Mouse (Mus musculus) forebrain, embryonic 10.5 days (tissue): ENCODE measurements around the gene Mapk1ip1l. TPM values are rescaled to one million over a fixed set of nuclear protein-coding genes. Genes with fewer than 3 reads are reported as not detected.
"Not testable (repeated sequence)": the region's sequence is repeated elsewhere in the genome, so short reads cannot be mapped to it uniquely, and the experiment has no call there.

Experiments
- DNase-seq: peaks from one replicate; pipeline ENCODE4 v3.0.0-alpha.2; 2017; ENCODE audit warnings: low spot score; ENCODE audit errors: extremely low spot score
- H3K27ac ChIP-seq: fragments of 300-500 bp; sonication (generic); 2 replicates; pipeline ENCODE4 v1.5.1; 2016; ENCODE audit warnings: mild to moderate bottlenecking
- H3K27me3 ChIP-seq: fragments of 300-500 bp; sonication (generic); 2 replicates; pipeline ENCODE4 v1.6.1; 2016; ENCODE audit warnings: mild to moderate bottlenecking; ENCODE audit not compliant: poor library complexity, severe bottlenecking
- H3K36me3 ChIP-seq: fragments of 300-500 bp; sonication (generic); replicated peaks from 2 replicates; pipeline ENCODE4 v1.6.1; 2016; ENCODE audit warnings: mild to moderate bottlenecking, moderate library complexity
- H3K4me1 ChIP-seq: fragments of 300-500 bp; sonication (generic); 2 replicates; pipeline ENCODE4 v1.6.1; 2016
- H3K4me3 ChIP-seq: fragments of 300-500 bp; sonication (generic); 2 replicates; pipeline ENCODE4 v1.5.1; 2016; ENCODE audit warnings: mild to moderate bottlenecking, moderate library complexity
- H3K9me3 ChIP-seq: fragments of 300-500 bp; sonication (generic); 2 replicates; pipeline ENCODE4 v1.6.1; 2016; ENCODE audit warnings: mild to moderate bottlenecking, moderate library complexity
- WGBS: fragments of 180-500 bp; shearing (Covaris S2); methylation state at CpG from one replicate; pipeline ENCODE4 v1.1.7; 2016; 5-methylcytosine and 5-hydroxymethylcytosine counted together
- polyA plus RNA-seq: library from polyadenylated mRNA; unstranded; fragments of >200 nt; fragmentation: Nextera tagmentation; extraction: Ambion mirVana; gene quantifications from 2 replicates; pipeline ENCODE4 v1.2.1, GENCODE M21; 2016

Gene Mapk1ip1l
- polyA plus RNA-seq, 1 experiment from 2014 or later = 127 TPM

DNA sequence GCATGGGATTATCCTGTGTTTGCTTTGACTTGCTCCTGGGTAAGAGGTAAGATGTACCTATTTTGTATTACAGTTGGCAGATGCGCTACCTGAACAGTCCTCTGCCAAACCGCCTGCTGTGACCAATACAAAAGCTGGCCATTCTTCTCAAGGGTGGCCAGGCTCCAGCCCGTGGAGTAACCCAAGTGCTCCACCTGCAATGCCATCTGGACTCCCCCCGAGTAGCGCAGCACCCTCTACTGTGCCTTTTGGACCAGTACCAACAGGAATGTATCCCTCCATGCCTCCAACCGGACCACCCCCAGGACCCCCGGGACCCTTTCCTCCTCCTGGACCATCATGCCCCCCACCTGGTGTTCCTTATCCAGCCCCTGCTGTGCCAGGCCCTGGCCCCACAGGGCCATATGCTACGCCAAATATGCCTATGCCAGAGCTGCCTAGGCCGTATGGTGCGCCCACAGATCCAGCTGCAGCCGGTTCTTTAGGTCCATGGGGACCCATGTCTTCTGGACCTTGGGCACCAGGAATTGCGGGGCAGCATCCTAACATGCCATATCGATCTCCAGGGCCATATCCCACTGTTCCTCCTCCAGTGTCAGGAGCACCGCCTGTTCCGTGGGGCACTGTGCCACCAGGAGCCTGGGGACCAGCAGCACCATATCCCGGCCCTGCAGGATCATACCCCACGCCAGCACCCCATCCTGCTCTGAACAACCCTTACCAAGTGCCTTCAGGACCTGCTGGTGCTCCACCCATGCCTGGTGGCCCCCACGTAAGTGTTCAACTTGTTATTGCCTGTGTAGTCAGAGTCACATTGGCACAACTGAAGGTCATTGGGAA lies 12.5 kb downstream of the Mapk1ip1l start:
- Histone ChIP-seq H3K4me1 (no peaks in the 10 kb centered on the region), H3K9me3 (no peaks in the 10 kb centered on the region), H3K36me3 (peaks cover 92% of the 10 kb centered on the region), H3K27ac (no peak overlapping the region), H3K4me3 (no peak overlapping the region), H3K27me3 (no peaks in the 10 kb centered on the region)
- WGBS = 93% methylated on average over 18 of the region's 18 CpGs
- no peak for DNase-seq

GRCm38 (mm10) chr14:47319362-47319761 lies 21.3 kb downstream of the Mapk1ip1l start:
- no peak overlapping the region for H3K27ac ChIP-seq
- no peak for DNase-seq
- H3K9me3 ChIP-seq = no peaks in the 10 kb centered on the region
- H3K36me3 ChIP-seq = peaks cover 79% of the 10 kb centered on the region
- H3K27me3 ChIP-seq = no peaks in the 10 kb centered on the region
- 97% methylated on average over 5 of the region's 5 CpGs for WGBS
- no peak overlapping the region for H3K4me3 ChIP-seq
- H3K4me1 ChIP-seq = no peaks in the 10 kb centered on the region

GRCm38 (mm10) chr14:47321581-47321980 lies 23.5 kb downstream of the Mapk1ip1l start:
- not testable (repeated sequence) for DNase-seq, H3K9me3 ChIP-seq, H3K4me3 ChIP-seq, H3K27ac ChIP-seq, H3K27me3 ChIP-seq, H3K4me1 ChIP-seq
- 93% methylated on average over 7 of the region's 8 CpGs for WGBS
- peaks cover 66% of the 10 kb centered on the region for H3K36me3 ChIP-seq

- Histone ChIP-seq H3K27ac (no peak overlapping the region), H3K9me3 (no peaks in the 10 kb centered on the region), H3K4me1 (0 out of 2 replicates have a peak, but pooled peaks cover 10% of the 10 kb centered on the region), H3K4me3 (no peak overlapping the region), H3K36me3 (peaks cover 27% of the 10 kb centered on the region), H3K27me3 (no peaks in the 10 kb centered on the region)
- no peak for DNase-seq
- WGBS = 88% methylated on average over 9 of the region's 9 CpGs
Observed at GRCm38 (mm10) chr14:47325965-47326761, 28.1 kb downstream of the Mapk1ip1l start.

- peaks cover 24% of the 10 kb centered on the region for H3K36me3 ChIP-seq
- 0 out of 2 replicates have a peak, but pooled peaks cover 10% of the 10 kb centered on the region for H3K4me1 ChIP-seq
- DNase-seq = no peak
- H3K27me3 ChIP-seq = no peaks in the 10 kb centered on the region
- H3K4me3 ChIP-seq = no peak overlapping the region
- WGBS = 94% methylated on average over 5 of the region's 5 CpGs
- no peaks in the 10 kb centered on the region for H3K9me3 ChIP-seq
- H3K27ac ChIP-seq = no peak overlapping the region
Observed at GRCm38 (mm10) chr14:47327347-47327746, 29.3 kb downstream of the Mapk1ip1l start.

- WGBS = 62% methylated on average over 5 of the region's 5 CpGs
- Histone ChIP-seq H3K4me1 (0 out of 2 replicates have a peak, but pooled peaks cover 10% of the 10 kb centered on the region), H3K9me3 (no peaks in the 10 kb centered on the region), H3K36me3 (no peaks in the 10 kb centered on the region), H3K27me3 (no peaks in the 10 kb centered on the region), H3K4me3 (no peak overlapping the region), H3K27ac (no peak overlapping the region)
- DNase-seq = no peak
Observed at GRCm38 (mm10) chr14:47331920-47332319, 33.9 kb downstream of the Mapk1ip1l start.

- no peak overlapping the region for H3K27ac ChIP-seq
- H3K27me3 ChIP-seq = no peaks in the 10 kb centered on the region
- DNase-seq = peak; percentile 35
- WGBS = 91% methylated on average over 4 of the region's 4 CpGs
- no peak overlapping the region for H3K4me3 ChIP-seq
- no peaks in the 10 kb centered on the region for H3K9me3 ChIP-seq
- no peaks in the 10 kb centered on the region for H3K36me3 ChIP-seq
- no peaks in the 10 kb centered on the region for H3K4me1 ChIP-seq
Observed at GRCm38 (mm10) chr14:47334819-47335218, 36.8 kb downstream of the Mapk1ip1l start.

DNA sequence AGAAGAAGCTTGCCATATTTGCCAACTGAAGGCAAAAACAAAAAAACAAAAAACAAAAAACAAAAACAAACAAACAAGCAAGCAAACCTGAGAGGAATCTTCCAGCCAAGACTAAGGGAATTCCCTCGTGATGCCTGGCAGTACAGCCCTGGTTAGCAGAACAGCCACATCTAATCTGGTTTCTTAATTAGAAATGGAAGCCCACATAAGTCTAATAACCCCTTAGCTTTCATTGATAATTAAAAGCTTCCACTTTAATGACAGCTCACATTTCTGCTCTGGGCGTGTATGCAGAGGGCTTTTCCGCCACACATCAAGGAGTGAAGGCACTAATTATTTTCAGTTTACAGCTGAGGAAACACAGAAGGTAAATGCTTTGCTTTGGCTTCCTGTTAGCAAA lies 37.2 kb downstream of the Mapk1ip1l start:
- no peak for DNase-seq
- Histone ChIP-seq H3K27me3 (no peaks in the 10 kb centered on the region), H3K36me3 (no peaks in the 10 kb centered on the region), H3K27ac (no peak overlapping the region), H3K4me3 (no peak overlapping the region), H3K4me1 (no peaks in the 10 kb centered on the region), H3K9me3 (no peaks in the 10 kb centered on the region)
- 82% methylated on average over 3 of the region's 3 CpGs for whole genome bisulfite sequencing

- Histone ChIP-seq H3K9me3 (no peaks in the 10 kb centered on the region), H3K4me1 (peaks cover 7% of the 10 kb centered on the region), H3K27ac (no peak overlapping the region), H3K27me3 (no peaks in the 10 kb centered on the region), H3K36me3 (no peaks in the 10 kb centered on the region), H3K4me3 (no peak overlapping the region)
- 91% methylated on average over 10 of the region's 10 CpGs for WGBS
- no peak for DNase-seq
Observed at GRCm38 (mm10) chr14:47340231-47340925, 42.3 kb downstream of the Mapk1ip1l start.

DNA sequence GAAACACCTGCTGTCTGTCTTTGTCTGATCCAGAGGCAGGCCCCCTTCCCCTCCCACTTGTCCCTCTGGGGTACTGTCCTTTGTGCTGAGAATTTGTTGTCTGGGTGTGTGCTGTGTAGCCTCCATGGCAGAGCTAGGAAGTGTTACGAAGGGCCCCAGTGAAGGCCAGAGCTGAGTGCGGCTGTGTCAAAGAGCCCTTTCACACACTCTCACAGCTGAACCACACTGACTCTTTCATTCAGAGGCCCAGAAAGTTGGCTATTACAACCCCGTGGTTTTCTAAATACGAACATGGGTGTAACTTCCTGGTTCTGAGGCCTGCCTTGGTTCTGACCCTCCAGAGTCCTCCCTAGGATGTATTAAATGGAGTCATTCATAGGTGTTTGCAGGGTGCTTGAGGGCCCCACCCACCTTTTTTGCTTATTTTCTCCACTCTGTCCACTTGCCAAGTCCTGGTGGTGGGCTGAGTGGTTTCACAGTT lies 43.8 kb downstream of the Mapk1ip1l start:
- no peaks in the 10 kb centered on the region for H3K9me3 ChIP-seq
- H3K36me3 ChIP-seq = no peaks in the 10 kb centered on the region
- no peak for DNase-seq
- no peak overlapping the region for H3K4me3 ChIP-seq
- H3K4me1 ChIP-seq = peaks cover 7% of the 10 kb centered on the region
- H3K27ac ChIP-seq = peak overlapping the region; percentile 68
- 70% methylated on average over 4 of the region's 4 CpGs for WGBS
- H3K27me3 ChIP-seq = no peaks in the 10 kb centered on the region

GRCm38 (mm10) chr14:47346715-47347114 lies 48.6 kb downstream of the Mapk1ip1l start:
- H3K9me3 ChIP-seq = no peaks in the 10 kb centered on the region
- peaks cover 3% of the 10 kb centered on the region for H3K4me1 ChIP-seq
- WGBS = 100% methylated on average over 1 of the region's 1 CpGs
- no peak overlapping the region for H3K4me3 ChIP-seq
- H3K27ac ChIP-seq = no peak overlapping the region
- H3K27me3 ChIP-seq = no peaks in the 10 kb centered on the region
- DNase-seq = no peak
- H3K36me3 ChIP-seq = no peaks in the 10 kb centered on the region

DNA sequence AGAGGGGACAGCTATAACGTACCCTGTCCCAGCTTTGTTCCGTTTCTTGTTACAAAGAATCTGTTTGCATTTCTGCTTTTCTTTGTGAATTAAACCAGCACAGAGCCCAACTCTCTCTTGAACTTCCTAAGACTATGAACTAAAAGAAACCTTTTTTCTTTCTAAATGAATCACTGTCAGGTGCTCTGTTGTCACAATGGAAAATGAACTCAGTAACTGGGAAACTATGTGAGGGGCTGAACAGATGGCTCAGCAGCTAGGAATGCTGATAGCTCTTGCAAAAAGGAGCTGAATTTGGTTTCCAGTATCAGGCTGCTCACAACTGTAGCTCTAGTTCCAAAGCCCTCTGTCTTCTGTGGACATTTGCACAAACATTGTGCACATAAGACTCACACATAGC lies 52.9 kb downstream of the Mapk1ip1l start:
- H3K9me3 ChIP-seq = no peaks in the 10 kb centered on the region
- no peak overlapping the region for H3K4me3 ChIP-seq
- H3K36me3 ChIP-seq = no peaks in the 10 kb centered on the region
- H3K27me3 ChIP-seq = no peaks in the 10 kb centered on the region
- no peak for DNase-seq
- 91% methylated on average over 2 of the region's 2 CpGs for WGBS
- H3K4me1 ChIP-seq = no peaks in the 10 kb centered on the region
- no peak overlapping the region for H3K27ac ChIP-seq
